Mouse (Mus musculus): Measurements from ENCODE around the gene Zfp36l2. TPM values are rescaled to one million over a fixed set of nuclear protein-coding genes. Genes with fewer than 3 reads are reported as not detected.

Zfp36l2 gene
- polyA plus RNA-seq, 1 experiment, result 45.9 TPM

GRCm38 (mm10) chr17:84176446-84176845, 11.3 kb downstream of the Zfp36l2 start:
- Histone ChIP-seq H3K4me2 (ENCODE audit: low read depth) (no peak overlapping the region), H3K79me2 (ENCODE audit: control insufficient read depth, insufficient read depth) (no peaks in the 10 kb centered on the region), H3K4me3 (no peak overlapping the region), H3K27me3 (ENCODE audit: control insufficient read depth, insufficient read depth, insufficient read length) (no peaks in the 10 kb centered on the region), H3ac (ENCODE audit: control insufficient read depth, insufficient read length) (no peak overlapping the region), H3K36me3 (ENCODE audit: control insufficient read depth, insufficient read depth) (no peaks in the 10 kb centered on the region)
- TF ChIP-seq REST (IDR thresholded peaks at IDR 0.05; ENCODE audit: insufficient read depth, insufficient read length), result no peak
- TF ChIP-seq MYOG (IDR thresholded peaks at IDR 0.05; ENCODE audit: control insufficient read depth in 1 of 3, insufficient read depth in 1 of 3, insufficient read length in 2 of 3, low read depth in 2 of 3), result no peak
- no peak for TF ChIP-seq MYOD1 (IDR thresholded peaks at IDR 0.05; ENCODE audit: control insufficient read depth in 1 of 3, insufficient read length in 2 of 3, low read depth in 2 of 3)
- TF ChIP-seq CEBPB (IDR thresholded peaks at IDR 0.05; ENCODE audit: insufficient read depth, poor library complexity, severe bottlenecking), result no peak
- no peak for TF ChIP-seq E2F4 (IDR thresholded peaks at IDR 0.05; ENCODE audit: insufficient read depth)
- no peak for TF ChIP-seq POLR2A (IDR thresholded peaks at IDR 0.05; ENCODE audit: insufficient read length, low read depth)
- no peak for TF ChIP-seq MAX (IDR thresholded peaks at IDR 0.05; ENCODE audit: low read depth)
- TF ChIP-seq TCF12 (IDR thresholded peaks at IDR 0.05; ENCODE audit: insufficient read depth, poor library complexity, severe bottlenecking), result no peak

GRCm38 (mm10) chr17:84175196-84175595, 12.6 kb downstream of the Zfp36l2 start:
- TF ChIP-seq MAX (IDR thresholded peaks at IDR 0.05; ENCODE audit: low read depth) (no peak), USF1 (IDR thresholded peaks at IDR 0.05; ENCODE audit: low read depth) (no peak), REST (IDR thresholded peaks at IDR 0.05; ENCODE audit: insufficient read depth, insufficient read length) (no peak), MYOG (IDR thresholded peaks at IDR 0.05; ENCODE audit: control insufficient read depth in 1 of 3, insufficient read depth in 1 of 3, insufficient read length in 2 of 3, low read depth in 2 of 3) (no peak), TCF12 (IDR thresholded peaks at IDR 0.05; ENCODE audit: insufficient read depth, poor library complexity, severe bottlenecking) (no peak), E2F4 (IDR thresholded peaks at IDR 0.05; ENCODE audit: insufficient read depth) (no peak), SRF (IDR thresholded peaks at IDR 0.05; ENCODE audit: control insufficient read depth, insufficient read length, low read depth) (no peak), MYOD1 (IDR thresholded peaks at IDR 0.05; ENCODE audit: control insufficient read depth in 1 of 3, insufficient read length in 2 of 3, low read depth in 2 of 3) (no peak), POLR2A (IDR thresholded peaks at IDR 0.05; ENCODE audit: insufficient read length, low read depth) (no peak), CEBPB (IDR thresholded peaks at IDR 0.05; ENCODE audit: insufficient read depth, poor library complexity, severe bottlenecking) (no peak), POLR2AphosphoS2 (IDR thresholded peaks at IDR 0.05; ENCODE audit: insufficient read length, low read depth) (no peak), TCF3 (IDR thresholded peaks at IDR 0.05; ENCODE audit: insufficient read length, low read depth) (no peak)
- Histone ChIP-seq H3K4me3 (no peak overlapping the region), H3K27me3 (ENCODE audit: control insufficient read depth, insufficient read depth, insufficient read length) (no peaks in the 10 kb centered on the region)

GRCm38 (mm10) chr17:84167377-84167776, 20.4 kb downstream of the Zfp36l2 start:
- H3K4me2 ChIP-seq (ENCODE audit: low read depth), result no peak overlapping the region
- no peaks in the 10 kb centered on the region for H3K36me3 ChIP-seq (ENCODE audit: control insufficient read depth, insufficient read depth)
- no peak overlapping the region for H3ac ChIP-seq (ENCODE audit: control insufficient read depth, insufficient read length)
- no peaks in the 10 kb centered on the region for H3K27me3 ChIP-seq (ENCODE audit: control insufficient read depth, insufficient read depth, insufficient read length)
- no peaks in the 10 kb centered on the region for H3K79me2 ChIP-seq (ENCODE audit: control insufficient read depth, insufficient read depth)
- no peak overlapping the region for H3K4me3 ChIP-seq
- TF ChIP-seq REST (IDR thresholded peaks at IDR 0.05; ENCODE audit: insufficient read depth, insufficient read length) (no peak), USF1 (IDR thresholded peaks at IDR 0.05; ENCODE audit: low read depth) (no peak), CEBPB (IDR thresholded peaks at IDR 0.05; ENCODE audit: insufficient read depth, poor library complexity, severe bottlenecking) (no peak), MYOG (IDR thresholded peaks at IDR 0.05; ENCODE audit: control insufficient read depth in 1 of 3, insufficient read depth in 1 of 3, insufficient read length in 2 of 3, low read depth in 2 of 3) (no peak), POLR2AphosphoS2 (IDR thresholded peaks at IDR 0.05; ENCODE audit: insufficient read length, low read depth) (no peak), TCF12 (IDR thresholded peaks at IDR 0.05; ENCODE audit: insufficient read depth, poor library complexity, severe bottlenecking) (no peak), TCF3 (IDR thresholded peaks at IDR 0.05; ENCODE audit: insufficient read length, low read depth) (no peak), MYOD1 (IDR thresholded peaks at IDR 0.05; ENCODE audit: control insufficient read depth in 1 of 3, insufficient read length in 2 of 3, low read depth in 2 of 3) (no peak), MAX (IDR thresholded peaks at IDR 0.05; ENCODE audit: low read depth) (no peak), E2F4 (IDR thresholded peaks at IDR 0.05; ENCODE audit: insufficient read depth) (no peak), SRF (IDR thresholded peaks at IDR 0.05; ENCODE audit: control insufficient read depth, insufficient read length, low read depth) (no peak), POLR2A (IDR thresholded peaks at IDR 0.05; ENCODE audit: insufficient read length, low read depth) (no peak)

More at GRCm38 (mm10) chr17:84175196-84175595, 12.6 kb downstream of the Zfp36l2 start:
- no peak overlapping the region for H3K4me2 ChIP-seq (ENCODE audit: low read depth)
- H3K79me2 ChIP-seq (ENCODE audit: control insufficient read depth, insufficient read depth), result no peaks in the 10 kb centered on the region
- H3K36me3 ChIP-seq (ENCODE audit: control insufficient read depth, insufficient read depth), result no peaks in the 10 kb centered on the region
- H3ac ChIP-seq (ENCODE audit: control insufficient read depth, insufficient read length), result no peak overlapping the region

GRCm38 (mm10) chr17:84166135-84166860, 21.4 kb downstream of the Zfp36l2 start:
- Histone ChIP-seq H3K4me3 (no peak overlapping the region), H3ac (ENCODE audit: control insufficient read depth, insufficient read length) (no peak overlapping the region), H3K79me2 (ENCODE audit: control insufficient read depth, insufficient read depth) (no peaks in the 10 kb centered on the region), H3K27me3 (ENCODE audit: control insufficient read depth, insufficient read depth, insufficient read length) (no peaks in the 10 kb centered on the region), H3K36me3 (ENCODE audit: control insufficient read depth, insufficient read depth) (no peaks in the 10 kb centered on the region), H3K4me2 (ENCODE audit: low read depth) (no peak overlapping the region)
- TF ChIP-seq USF1 (IDR thresholded peaks at IDR 0.05; ENCODE audit: low read depth) (no peak), POLR2A (IDR thresholded peaks at IDR 0.05; ENCODE audit: insufficient read length, low read depth) (no peak), MYOG (IDR thresholded peaks at IDR 0.05; ENCODE audit: control insufficient read depth in 1 of 3, insufficient read depth in 1 of 3, insufficient read length in 2 of 3, low read depth in 2 of 3) (no peak), SRF (IDR thresholded peaks at IDR 0.05; ENCODE audit: control insufficient read depth, insufficient read length, low read depth) (no peak), E2F4 (IDR thresholded peaks at IDR 0.05; ENCODE audit: insufficient read depth) (no peak), MYOD1 (IDR thresholded peaks at IDR 0.05; ENCODE audit: control insufficient read depth in 1 of 3, insufficient read length in 2 of 3, low read depth in 2 of 3) (no peak), TCF3 (IDR thresholded peaks at IDR 0.05; ENCODE audit: insufficient read length, low read depth) (no peak), CEBPB (IDR thresholded peaks at IDR 0.05; ENCODE audit: insufficient read depth, poor library complexity, severe bottlenecking) (no peak), TCF12 (IDR thresholded peaks at IDR 0.05; ENCODE audit: insufficient read depth, poor library complexity, severe bottlenecking) (no peak), MAX (IDR thresholded peaks at IDR 0.05; ENCODE audit: low read depth) (no peak), REST (IDR thresholded peaks at IDR 0.05; ENCODE audit: insufficient read depth, insufficient read length) (no peak), POLR2AphosphoS2 (IDR thresholded peaks at IDR 0.05; ENCODE audit: insufficient read length, low read depth) (no peak)

Measured in myocyte (in vitro differentiated cells).